Mouse (Mus musculus): ENCODE measurements around the gene Ercc4. TPM values are rescaled to one million over a fixed set of nuclear protein-coding genes. Genes with fewer than 3 reads are reported as not detected.

Gene Ercc4
- polyA plus RNA-seq (2014; fragmentation: Nextera tagmentation; extraction: Ambion mirVana) = 16.2 and 18.1 TPM in 2 replicates

DNA sequence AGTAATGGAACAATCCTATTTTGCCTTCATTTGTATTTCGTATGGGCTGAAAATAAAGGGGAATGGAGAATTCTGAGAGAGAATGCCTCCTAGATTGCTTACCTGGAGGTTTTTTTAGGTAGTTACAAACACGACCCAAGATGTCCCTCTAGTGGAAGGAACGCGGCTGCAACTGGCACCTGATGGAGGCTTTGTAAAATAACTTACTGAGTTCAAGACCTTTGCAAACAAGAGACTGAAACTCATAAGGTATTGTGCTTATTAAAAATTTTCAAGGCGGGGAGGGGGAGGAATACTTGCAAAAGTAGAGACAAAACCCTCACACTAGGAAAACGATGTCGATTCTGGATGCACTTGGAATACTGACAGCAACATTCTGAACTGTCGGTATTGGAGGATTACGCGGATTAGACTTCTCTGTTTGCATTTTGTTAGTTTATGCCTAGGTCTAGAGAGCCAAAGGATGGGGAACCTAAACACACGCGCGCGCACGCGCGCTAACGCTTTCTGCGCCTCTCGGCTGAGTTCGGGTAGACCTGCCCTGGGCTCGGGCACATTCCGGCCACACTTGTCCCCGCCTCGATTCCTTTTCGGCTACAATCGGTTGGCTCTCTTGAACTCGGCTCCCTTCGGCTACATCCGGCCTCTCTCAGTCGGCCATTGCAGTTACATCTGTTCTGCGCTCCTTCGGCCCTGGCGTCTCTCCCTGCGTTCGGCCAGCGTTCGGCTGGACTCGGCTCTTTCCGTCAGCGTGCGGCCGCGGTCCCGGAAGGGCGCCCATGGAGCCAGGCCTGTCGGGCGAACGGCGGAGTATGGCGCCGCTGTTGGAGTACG is at the start of gene Ercc4:
TSS of gene Ercc4 (plus strand) at position 529 of the 834 bp plus-strand sequence.
- peak; percentile 97 for ATAC-seq (ENCODE audit: insufficient number of reproducible peaks, insufficient read depth, low FRiP score, low read depth)
- peak within 1 kb of the TSS; percentile 66; the same call in 1 of the 2 replicates for H3K27ac ChIP-seq (ENCODE audit: low read length)

DNA sequence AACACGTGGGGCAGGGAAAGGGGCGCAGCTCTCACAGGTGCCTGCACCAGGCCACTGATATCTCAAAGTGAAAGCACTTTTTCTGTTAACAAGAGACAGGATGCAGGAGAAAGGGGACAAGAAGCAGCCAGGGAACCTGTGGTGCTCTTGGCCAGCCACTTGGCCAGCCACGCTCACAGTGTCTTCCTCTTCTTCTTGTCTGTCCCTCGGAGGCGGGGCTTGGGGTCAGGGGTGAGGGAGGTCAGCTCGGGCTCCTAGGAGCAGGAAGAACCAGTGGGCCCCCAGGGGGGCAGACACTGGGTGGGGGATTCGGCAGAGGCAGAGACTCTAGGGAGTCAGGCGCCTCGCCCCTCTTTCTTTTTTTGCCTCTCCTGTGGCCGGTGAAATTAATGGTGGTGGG is 48.4 kb upstream of the Ercc4 start:
- Histone ChIP-seq H3K36me3 (ENCODE audit: control insufficient read depth, insufficient read depth, low read length) (no peaks in the 10 kb centered on the region), H3K9ac (replicated peaks; ENCODE audit: low read depth, low read length) (no peak overlapping the region), H3K9me3 (ENCODE audit: control insufficient read depth, low read depth, low read length) (no peaks in the 10 kb centered on the region), H3K4me2 (replicated peaks; ENCODE audit: low read depth, low read length) (no peak overlapping the region; the same call in 1 of the 2 replicates), H3K27ac (ENCODE audit: low read length) (no peak overlapping the region), H3K4me1 (ENCODE audit: control insufficient read depth, insufficient read depth, low read length) (no peaks in the 10 kb centered on the region), H3K27me3 (ENCODE audit: control insufficient read depth, insufficient read depth, low read length) (no peaks in the 10 kb centered on the region), H3K4me3 (ENCODE audit: low read depth, low read length) (no peak overlapping the region)
- WGBS = 33% methylated on average over 10 of the region's 10 CpGs
- ATAC-seq (ENCODE audit: insufficient number of reproducible peaks, insufficient read depth, low FRiP score, low read depth) = no peak

More for the DNA sequence above, at the start of gene Ercc4:
- Histone ChIP-seq H3K27me3 (ENCODE audit: control insufficient read depth, insufficient read depth, low read length) (no peaks in the 10 kb centered on the region), H3K9me3 (ENCODE audit: control insufficient read depth, low read depth, low read length) (no peaks in the 10 kb centered on the region), H3K4me2 (replicated peaks; ENCODE audit: low read depth, low read length) (peak within 1 kb of the TSS; percentile 72), H3K4me1 (ENCODE audit: control insufficient read depth, insufficient read depth, low read length) (peaks cover 5% of the 10 kb centered on the region; the same call in 1 of the 2 replicates), H3K9ac (replicated peaks; ENCODE audit: low read depth, low read length) (peak within 1 kb of the TSS; percentile 70), H3K4me3 (ENCODE audit: low read depth, low read length) (peak within 1 kb of the TSS; percentile 66), H3K36me3 (ENCODE audit: control insufficient read depth, insufficient read depth, low read length) (peaks cover 12% of the 10 kb centered on the region)
- under 1% methylated on average over 53 of the region's 53 CpGs for WGBS

DNA sequence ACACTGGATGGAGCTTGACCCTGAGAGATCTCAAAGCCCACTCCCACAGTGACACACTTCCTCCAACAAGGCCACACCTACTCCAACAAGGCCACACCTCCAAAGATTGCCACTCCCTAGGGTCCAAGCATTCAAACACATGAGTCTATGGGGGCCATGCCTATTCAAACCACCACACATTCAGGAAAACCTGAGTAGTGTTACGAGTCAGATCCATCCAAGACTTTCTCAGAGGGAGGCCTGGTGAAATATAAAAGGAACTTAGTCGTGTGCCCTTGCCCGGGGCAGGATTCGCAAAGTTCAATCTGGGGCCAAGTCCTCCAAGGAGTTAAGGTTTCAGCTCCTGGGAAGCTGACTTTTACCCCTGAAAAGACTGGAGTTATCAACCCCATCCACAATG is 35.3 kb upstream of the Ercc4 start:
- no peak for ATAC-seq (ENCODE audit: insufficient number of reproducible peaks, insufficient read depth, low FRiP score, low read depth)
- Histone ChIP-seq H3K4me2 (replicated peaks; ENCODE audit: low read depth, low read length) (no peak overlapping the region), H3K9me3 (ENCODE audit: control insufficient read depth, low read depth, low read length) (no peaks in the 10 kb centered on the region), H3K27me3 (ENCODE audit: control insufficient read depth, insufficient read depth, low read length) (no peaks in the 10 kb centered on the region), H3K4me3 (ENCODE audit: low read depth, low read length) (no peak overlapping the region), H3K4me1 (ENCODE audit: control insufficient read depth, insufficient read depth, low read length) (no peaks in the 10 kb centered on the region), H3K9ac (replicated peaks; ENCODE audit: low read depth, low read length) (no peak overlapping the region), H3K36me3 (ENCODE audit: control insufficient read depth, insufficient read depth, low read length) (no peaks in the 10 kb centered on the region), H3K27ac (ENCODE audit: low read length) (no peak overlapping the region)
- 83% methylated on average over 4 of the region's 4 CpGs for WGBS

DNA sequence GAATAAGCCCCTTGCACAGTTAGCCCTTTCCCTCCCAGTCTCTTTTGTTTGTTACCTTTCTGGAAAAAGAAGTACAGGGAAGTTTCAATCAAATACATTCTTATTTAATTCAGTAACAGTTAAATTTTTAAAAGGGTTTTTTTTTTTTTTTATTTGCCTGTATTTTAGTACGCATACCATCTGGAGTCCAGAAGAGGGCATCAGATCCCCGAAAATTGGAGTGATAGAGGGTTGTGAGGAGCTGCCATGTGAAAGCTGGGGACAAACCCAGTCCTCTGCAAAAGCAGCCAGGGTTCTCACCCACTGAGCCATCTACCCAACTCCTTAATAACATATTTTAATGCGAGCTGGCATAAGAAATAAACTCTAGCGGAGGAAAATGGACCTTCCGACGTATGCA is 29.3 kb upstream of the Ercc4 start:
- Histone ChIP-seq H3K4me2 (replicated peaks; ENCODE audit: low read depth, low read length) (no peak overlapping the region), H3K9me3 (ENCODE audit: control insufficient read depth, low read depth, low read length) (no peaks in the 10 kb centered on the region), H3K4me1 (ENCODE audit: control insufficient read depth, insufficient read depth, low read length) (no peaks in the 10 kb centered on the region), H3K4me3 (ENCODE audit: low read depth, low read length) (no peak overlapping the region), H3K27ac (ENCODE audit: low read length) (no peak overlapping the region), H3K36me3 (ENCODE audit: control insufficient read depth, insufficient read depth, low read length) (no peaks in the 10 kb centered on the region), H3K27me3 (ENCODE audit: control insufficient read depth, insufficient read depth, low read length) (no peaks in the 10 kb centered on the region), H3K9ac (replicated peaks; ENCODE audit: low read depth, low read length) (no peak overlapping the region)
- ATAC-seq (ENCODE audit: insufficient number of reproducible peaks, insufficient read depth, low FRiP score, low read depth) = no peak
- 72% methylated on average over 6 of the region's 6 CpGs for WGBS

DNA sequence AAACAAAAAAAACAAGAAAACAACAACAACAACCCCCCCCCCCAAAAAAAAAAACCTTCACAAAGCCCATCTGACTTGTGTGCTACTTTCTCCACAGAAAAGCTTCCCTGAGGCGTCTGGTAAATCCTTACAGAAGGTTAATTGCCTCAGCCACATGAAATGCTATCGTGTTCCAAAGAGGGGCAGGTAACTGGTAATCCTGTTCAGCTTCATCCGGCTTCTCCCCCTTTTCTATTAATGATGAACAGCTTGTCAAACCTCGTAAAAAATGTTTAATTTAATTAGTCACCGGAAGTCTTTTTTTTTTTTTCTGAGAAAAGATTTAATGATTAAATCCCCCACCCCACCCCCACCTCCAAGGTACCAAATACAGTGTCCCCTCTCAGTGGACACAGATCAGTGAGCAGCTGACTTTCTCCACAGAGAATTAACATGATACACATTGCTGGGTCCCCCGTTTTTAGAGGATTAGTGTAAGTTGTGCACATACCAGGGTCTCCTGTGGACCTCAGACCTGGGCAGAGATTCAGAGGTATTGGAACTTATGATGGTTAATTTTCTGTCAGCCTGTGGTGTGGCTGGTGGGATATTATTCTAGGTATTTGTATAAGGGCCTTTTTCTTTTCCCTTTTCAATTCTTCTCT is 26.2 kb upstream of the Ercc4 start:
- H3K4me3 ChIP-seq (ENCODE audit: low read depth, low read length) = no peak overlapping the region
- no peak overlapping the region for H3K9ac ChIP-seq (replicated peaks; ENCODE audit: low read depth, low read length)
- H3K27me3 ChIP-seq (ENCODE audit: control insufficient read depth, insufficient read depth, low read length) = no peaks in the 10 kb centered on the region
- H3K36me3 ChIP-seq (ENCODE audit: control insufficient read depth, insufficient read depth, low read length) = no peaks in the 10 kb centered on the region
- H3K9me3 ChIP-seq (ENCODE audit: control insufficient read depth, low read depth, low read length) = no peaks in the 10 kb centered on the region
- H3K4me2 ChIP-seq (replicated peaks; ENCODE audit: low read depth, low read length) = no peak overlapping the region
- ATAC-seq (ENCODE audit: insufficient number of reproducible peaks, insufficient read depth, low FRiP score, low read depth) = no peak
- no peaks in the 10 kb centered on the region for H3K4me1 ChIP-seq (ENCODE audit: control insufficient read depth, insufficient read depth, low read length)
- WGBS = 73% methylated on average over 6 of the region's 6 CpGs
- H3K27ac ChIP-seq (ENCODE audit: low read length) = no peak overlapping the region

DNA sequence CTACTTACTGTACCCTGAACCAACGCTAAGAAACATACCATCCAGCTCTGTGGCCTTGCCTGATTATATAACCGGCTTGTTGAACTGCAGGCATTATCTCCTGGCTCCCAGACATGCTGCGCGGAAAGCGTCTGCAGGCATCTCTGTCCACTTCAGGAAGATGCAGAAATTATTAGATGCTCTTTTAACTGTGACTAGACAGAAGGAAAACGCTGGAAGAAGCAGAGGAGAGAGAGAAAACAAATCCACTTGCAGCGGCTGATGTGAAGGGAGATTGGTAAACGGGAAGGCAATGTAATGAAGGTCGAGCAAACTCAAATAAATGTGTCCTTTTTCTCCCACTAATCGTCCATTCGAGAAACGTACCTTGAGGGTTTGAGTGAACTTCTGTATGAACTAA is 1.1 kb upstream of the Ercc4 start:
- Histone ChIP-seq H3K27me3 (ENCODE audit: control insufficient read depth, insufficient read depth, low read length) (no peaks in the 10 kb centered on the region), H3K36me3 (ENCODE audit: control insufficient read depth, insufficient read depth, low read length) (peaks cover 7% of the 10 kb centered on the region), H3K4me2 (replicated peaks; ENCODE audit: low read depth, low read length) (no peak overlapping the region), H3K9ac (replicated peaks; ENCODE audit: low read depth, low read length) (no peak overlapping the region), H3K4me1 (ENCODE audit: control insufficient read depth, insufficient read depth, low read length) (peaks cover 5% of the 10 kb centered on the region; the same call in 1 of the 2 replicates), H3K4me3 (ENCODE audit: low read depth, low read length) (no peak overlapping the region), H3K27ac (ENCODE audit: low read length) (no peak overlapping the region), H3K9me3 (ENCODE audit: control insufficient read depth, low read depth, low read length) (no peaks in the 10 kb centered on the region)
- ATAC-seq (ENCODE audit: insufficient number of reproducible peaks, insufficient read depth, low FRiP score, low read depth) = no peak
- WGBS = 83% methylated on average over 12 of the region's 12 CpGs

DNA sequence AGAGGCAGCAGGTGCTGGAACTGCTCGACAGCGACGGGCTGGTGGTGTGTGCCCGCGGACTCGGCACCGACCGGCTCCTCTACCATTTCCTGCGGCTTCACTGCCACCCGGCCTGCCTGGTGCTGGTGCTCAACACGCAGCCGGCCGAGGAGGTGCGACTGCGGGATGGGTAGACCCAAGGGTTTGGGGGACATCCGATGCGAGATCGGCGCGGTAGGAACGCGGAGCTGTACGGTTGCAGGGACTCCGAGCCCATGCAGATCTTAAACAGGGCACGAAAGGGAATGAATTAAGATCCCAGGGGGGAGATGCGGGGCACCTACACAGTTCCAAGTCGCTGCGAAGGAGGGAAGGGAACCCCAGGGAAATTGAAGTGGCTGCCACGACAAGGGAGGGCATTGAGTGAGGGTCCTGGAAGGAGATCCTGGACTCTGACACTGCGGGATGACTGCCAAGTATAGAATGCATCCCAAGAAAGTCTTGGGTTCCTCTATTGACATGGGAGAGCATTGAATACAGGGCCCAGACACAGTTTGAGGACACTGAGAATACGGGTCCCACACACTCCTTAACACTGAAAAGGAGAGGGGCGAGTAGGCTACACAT is 609 bp downstream of the Ercc4 start:
- Histone ChIP-seq H3K4me1 (ENCODE audit: control insufficient read depth, insufficient read depth, low read length) (peaks cover 5% of the 10 kb centered on the region; the same call in 1 of the 2 replicates), H3K9me3 (ENCODE audit: control insufficient read depth, low read depth, low read length) (no peaks in the 10 kb centered on the region), H3K36me3 (ENCODE audit: control insufficient read depth, insufficient read depth, low read length) (peaks cover 12% of the 10 kb centered on the region), H3K27me3 (ENCODE audit: control insufficient read depth, insufficient read depth, low read length) (no peaks in the 10 kb centered on the region), H3K27ac (ENCODE audit: low read length) (peak overlapping the region; percentile 39; the same call in 1 of the 2 replicates), H3K4me2 (replicated peaks; ENCODE audit: low read depth, low read length) (peak overlapping the region; percentile 72), H3K4me3 (ENCODE audit: low read depth, low read length) (peak overlapping the region; percentile 66), H3K9ac (replicated peaks; ENCODE audit: low read depth, low read length) (peak overlapping the region; percentile 70)
- under 1% methylated on average over 32 of the region's 32 CpGs for WGBS
- peak; percentile 79 for ATAC-seq (ENCODE audit: insufficient number of reproducible peaks, insufficient read depth, low FRiP score, low read depth)

DNA sequence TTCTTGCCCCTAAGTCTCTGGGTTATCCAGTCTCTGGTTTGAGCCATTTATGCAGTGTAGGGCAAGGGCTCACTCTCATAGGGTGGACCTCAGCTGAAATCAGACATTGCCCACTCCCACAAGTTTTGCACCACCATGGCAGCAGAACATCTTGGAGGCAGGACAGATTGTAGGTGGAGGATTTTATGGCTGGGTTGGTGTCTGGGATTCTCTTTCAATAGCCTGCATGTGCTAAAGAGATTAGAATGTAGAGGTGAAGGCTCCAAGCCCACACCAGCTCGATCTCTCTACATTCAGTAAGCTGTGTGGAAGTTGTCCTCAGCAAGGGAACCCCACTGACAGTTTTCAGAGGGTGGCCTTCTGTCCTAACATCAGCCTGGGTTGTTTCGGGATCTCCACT is 5.3 kb downstream of the Ercc4 start:
- H3K27ac ChIP-seq (ENCODE audit: low read length) = no peak overlapping the region
- 85% methylated on average over 2 of the region's 2 CpGs for WGBS
- no peak overlapping the region for H3K4me3 ChIP-seq (ENCODE audit: low read depth, low read length)

More for the DNA sequence above, 5.3 kb downstream of the Ercc4 start:
- no peaks in the 10 kb centered on the region for H3K27me3 ChIP-seq (ENCODE audit: control insufficient read depth, insufficient read depth, low read length)
- ATAC-seq (ENCODE audit: insufficient number of reproducible peaks, insufficient read depth, low FRiP score, low read depth) = no peak
- no peak overlapping the region for H3K4me2 ChIP-seq (replicated peaks; ENCODE audit: low read depth, low read length)
- peaks cover 15% of the 10 kb centered on the region for H3K36me3 ChIP-seq (ENCODE audit: control insufficient read depth, insufficient read depth, low read length)
- peaks cover 5% of the 10 kb centered on the region; the same call in 1 of the 2 replicates for H3K4me1 ChIP-seq (ENCODE audit: control insufficient read depth, insufficient read depth, low read length)
- no peaks in the 10 kb centered on the region for H3K9me3 ChIP-seq (ENCODE audit: control insufficient read depth, low read depth, low read length)
- H3K9ac ChIP-seq (replicated peaks; ENCODE audit: low read depth, low read length) = no peak overlapping the region

Data from stomach, embryonic 14.5 days (tissue).